Mouse (Mus musculus): ENCODE measurements around the gene F5.

DNA sequence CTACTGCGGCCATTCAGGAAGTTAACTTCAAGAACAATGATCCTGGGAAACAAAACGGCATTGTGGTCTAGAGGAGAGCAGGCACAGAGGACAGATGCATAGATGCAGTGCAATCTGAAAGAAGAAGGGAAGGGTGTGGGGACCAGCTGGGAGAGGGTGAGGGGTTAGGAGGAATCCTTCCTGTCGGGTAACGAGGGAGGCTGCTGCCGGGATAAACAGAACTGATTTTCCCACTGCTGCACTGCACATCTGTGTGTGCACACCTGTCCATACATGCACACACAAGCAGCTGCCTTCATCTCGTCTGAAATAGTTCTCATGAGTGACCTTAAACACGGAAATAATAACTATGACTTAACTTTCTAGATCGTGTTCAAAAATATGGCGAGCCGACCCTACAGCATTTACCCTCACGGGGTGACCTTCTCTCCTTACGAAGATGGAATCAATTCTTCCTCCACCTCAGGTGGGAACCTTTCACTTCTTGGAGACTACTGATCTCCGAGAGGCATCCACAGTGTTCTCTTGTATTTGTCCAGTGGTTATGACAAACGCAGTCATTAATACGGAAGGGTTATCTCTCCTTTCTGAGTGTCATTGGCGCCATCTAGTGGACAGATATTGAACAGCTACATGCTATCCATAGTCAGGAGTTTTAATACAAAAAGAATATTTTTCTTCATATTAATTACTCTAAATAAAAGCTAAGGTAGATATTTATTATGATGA lies 32.7 kb downstream of the F5 start:
- TF ChIP-seq POLR2A (IDR thresholded peaks at IDR 0.05; ENCODE audit: control insufficient read depth, low read depth, low read length): no peak
- TF ChIP-seq CTCF (IDR thresholded peaks at IDR 0.05; ENCODE audit: control insufficient read depth, insufficient read depth, insufficient replicate concordance, low read depth, low read length): peak; percentile 39; the same call in 1 of the 2 replicates

Data from testis, adult 2 months (tissue).